Mouse (Mus musculus) olfactory bulb, adult 2 months (tissue): ENCODE measurements around the gene Tbx5. TPM values are rescaled to one million over a fixed set of nuclear protein-coding genes. Genes with fewer than 3 reads are reported as not detected.

Source experiments
- H3K27ac ChIP-seq: fragments of 200-500 bp; 2 replicates; pipeline ENCODE4 v1.5.1; 2012; ENCODE audit warnings: low read depth, low read length; ENCODE audit not compliant: insufficient read depth
- H3K4me1 ChIP-seq: fragments of 200-500 bp; 2 replicates; pipeline ENCODE4 v1.6.1; 2012; ENCODE audit warnings: low read length; ENCODE audit not compliant: control insufficient read depth, insufficient read depth
- H3K4me3 ChIP-seq: fragments of 200-500 bp; 2 replicates; pipeline ENCODE4 v1.5.1; 2012; ENCODE audit warnings: mild to moderate bottlenecking, low read depth, low read length, moderate library complexity; ENCODE audit not compliant: insufficient read depth
- CTCF ChIP-seq: fragments of 200-500 bp; IDR thresholded peaks from 2 replicates; pipeline ENCODE4 v1.5.1; 2012; ENCODE audit warnings: low read depth, mild to moderate bottlenecking, low read length, moderate library complexity; ENCODE audit not compliant: insufficient read depth
- POLR2A ChIP-seq: fragments of 200-500 bp; IDR thresholded peaks from 2 replicates; pipeline ENCODE4 v1.6.1; 2012; ENCODE audit warnings: mild to moderate bottlenecking, low read depth, low read length, moderate library complexity; ENCODE audit not compliant: insufficient read depth
- WGBS: fragments of 180-500 bp; shearing (Covaris S2); methylation state at CpG from one replicate; pipeline ENCODE4 v1.1.7; 2018; 5-methylcytosine and 5-hydroxymethylcytosine counted together
- polyA plus RNA-seq: library from polyadenylated mRNA; stranded (reverse); fragments of >200 nt; gene quantifications from 2 replicates; pipeline ENCODE4 v1.2.4, GENCODE M21; 2012; ENCODE audit warnings: low replicate concordance; ENCODE audit not compliant: missing spikeins, insufficient read depth, insufficient read length

The Tbx5 gene
- polyA plus RNA-seq, 1 experiment, result not detected

GRCm38 (mm10) chr5:119857052-119857451, 24.6 kb downstream of the Tbx5 start:
- TF ChIP-seq POLR2A (no peak), CTCF (no peak)
- no peaks in the 10 kb centered on the region for H3K4me1 ChIP-seq
- 65% methylated on average over 4 of the region's 4 CpGs for WGBS
- no peak overlapping the region for H3K27ac ChIP-seq
- H3K4me3 ChIP-seq, result no peak overlapping the region

DNA sequence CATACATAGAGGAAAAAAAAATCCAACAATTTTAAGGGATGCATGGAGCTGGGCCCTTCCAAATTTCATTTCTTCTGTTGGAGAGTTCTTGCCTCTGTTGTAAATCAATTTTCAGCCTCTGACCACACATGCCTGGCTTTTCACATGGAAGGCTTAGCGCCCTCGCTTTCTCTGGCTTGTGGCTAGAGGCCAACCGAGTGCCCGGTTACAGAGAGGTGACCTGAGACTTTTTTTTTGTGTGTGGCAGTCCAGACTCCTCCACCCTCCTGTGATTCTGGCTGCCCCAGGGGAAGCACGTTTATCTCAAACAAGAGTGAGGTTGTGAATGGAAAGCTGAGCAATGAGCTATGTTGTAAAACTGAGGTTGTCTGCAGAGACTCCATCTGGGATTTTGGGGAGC, 28.8 kb downstream of the Tbx5 start:
- peaks cover 1% of the 10 kb centered on the region for H3K4me1 ChIP-seq
- 62% methylated on average over 5 of the region's 5 CpGs for WGBS
- H3K4me3 ChIP-seq, result no peak overlapping the region
- H3K27ac ChIP-seq, result no peak overlapping the region
- TF ChIP-seq POLR2A, result no peak
- TF ChIP-seq CTCF, result no peak

GRCm38 (mm10) chr5:119862431-119862830, 30.0 kb downstream of the Tbx5 start:
- no peak overlapping the region for H3K27ac ChIP-seq
- H3K4me1 ChIP-seq, result peaks cover 11% of the 10 kb centered on the region
- no peak overlapping the region for H3K4me3 ChIP-seq
- WGBS, result 85% methylated on average over 5 of the region's 5 CpGs
- TF ChIP-seq POLR2A (no peak), CTCF (no peak)

- peak overlapping the region; percentile 22 for H3K4me3 ChIP-seq
- H3K4me1 ChIP-seq, result peaks cover 11% of the 10 kb centered on the region
- no peak overlapping the region for H3K27ac ChIP-seq
- TF ChIP-seq POLR2A (no peak), CTCF (no peak)
- WGBS, result 5% methylated on average over 31 of the region's 31 CpGs
Observed at GRCm38 (mm10) chr5:119866277-119867235, 34.1 kb downstream of the Tbx5 start.

DNA sequence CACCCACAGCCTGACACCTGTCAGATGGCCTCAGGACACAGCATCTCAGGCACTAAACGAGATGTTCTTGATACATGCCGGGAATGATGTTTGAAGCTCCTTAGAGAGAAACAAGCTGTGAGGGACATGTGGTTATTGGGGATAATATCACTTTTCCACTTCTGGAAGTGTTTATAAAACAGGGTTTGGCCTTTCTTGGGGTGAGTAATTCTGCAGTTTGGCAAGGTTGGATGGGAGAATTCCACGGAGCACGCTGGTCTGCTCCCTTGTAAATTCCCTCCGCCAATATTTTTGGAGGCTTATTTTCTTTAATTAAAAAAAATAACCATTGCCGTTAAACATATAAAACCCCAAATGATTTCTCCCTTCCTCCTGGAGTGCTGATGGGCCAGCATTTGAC, 35.5 kb downstream of the Tbx5 start:
- H3K27ac ChIP-seq, result no peak overlapping the region
- WGBS, result 94% methylated on average over 6 of the region's 6 CpGs
- TF ChIP-seq POLR2A, result no peak
- TF ChIP-seq CTCF, result no peak
- no peak overlapping the region for H3K4me3 ChIP-seq
- H3K4me1 ChIP-seq, result peaks cover 11% of the 10 kb centered on the region

DNA sequence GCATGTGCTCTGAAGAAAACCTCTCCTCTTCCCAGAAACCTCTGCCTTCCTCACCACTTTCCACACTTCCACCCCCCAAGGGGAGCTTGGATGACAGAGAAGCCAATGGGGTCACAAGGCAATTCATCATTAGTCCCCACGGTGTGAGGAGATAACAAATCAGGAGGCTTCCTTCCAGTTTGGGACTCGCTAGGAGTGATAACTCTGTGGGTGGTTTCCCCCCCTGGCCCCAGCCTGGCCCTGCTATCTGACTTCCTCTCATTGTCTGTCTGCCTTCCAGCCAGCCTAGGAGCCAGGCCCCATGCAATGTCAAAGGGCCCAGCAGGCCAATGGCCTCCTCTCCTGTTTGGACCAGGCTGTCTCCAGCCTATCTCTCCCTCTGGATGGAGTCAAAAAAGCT, 43.0 kb downstream of the Tbx5 start:
- Histone ChIP-seq H3K27ac (no peak overlapping the region), H3K4me1 (no peaks in the 10 kb centered on the region), H3K4me3 (no peak overlapping the region)
- WGBS, result 58% methylated on average over 2 of the region's 2 CpGs
- TF ChIP-seq CTCF (no peak), POLR2A (no peak)

GRCm38 (mm10) chr5:119877185-119877584, 44.7 kb downstream of the Tbx5 start:
- Histone ChIP-seq H3K27ac (no peak overlapping the region), H3K4me1 (no peaks in the 10 kb centered on the region), H3K4me3 (no peak overlapping the region)
- TF ChIP-seq CTCF, result no peak
- TF ChIP-seq POLR2A, result no peak
- WGBS, result 75% methylated on average over 6 of the region's 6 CpGs

DNA sequence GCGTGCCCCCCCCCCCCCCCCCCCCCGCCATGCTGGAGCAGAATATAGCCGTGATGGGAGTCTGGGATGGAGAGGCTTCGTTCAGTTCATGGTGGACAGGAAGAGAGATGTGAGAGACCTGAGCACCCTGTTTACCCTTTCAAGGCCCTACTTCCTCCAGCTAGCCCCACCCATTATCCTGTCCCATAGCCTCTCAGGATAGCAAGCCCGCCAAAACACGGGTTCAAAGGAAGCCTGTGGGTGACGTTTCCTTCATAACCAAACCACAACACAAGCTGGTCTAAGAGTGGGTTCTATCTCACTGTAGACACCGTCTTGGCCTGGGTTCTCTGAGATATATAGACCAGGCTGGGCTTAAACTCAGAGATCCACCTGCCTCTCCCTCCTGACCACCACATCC, 53.1 kb downstream of the Tbx5 start:
- WGBS, result 82% methylated on average over 8 of the region's 8 CpGs
- Histone ChIP-seq H3K27ac (no peak overlapping the region), H3K4me1 (no peaks in the 10 kb centered on the region), H3K4me3 (no peak overlapping the region)
- TF ChIP-seq CTCF (no peak), POLR2A (no peak)

DNA sequence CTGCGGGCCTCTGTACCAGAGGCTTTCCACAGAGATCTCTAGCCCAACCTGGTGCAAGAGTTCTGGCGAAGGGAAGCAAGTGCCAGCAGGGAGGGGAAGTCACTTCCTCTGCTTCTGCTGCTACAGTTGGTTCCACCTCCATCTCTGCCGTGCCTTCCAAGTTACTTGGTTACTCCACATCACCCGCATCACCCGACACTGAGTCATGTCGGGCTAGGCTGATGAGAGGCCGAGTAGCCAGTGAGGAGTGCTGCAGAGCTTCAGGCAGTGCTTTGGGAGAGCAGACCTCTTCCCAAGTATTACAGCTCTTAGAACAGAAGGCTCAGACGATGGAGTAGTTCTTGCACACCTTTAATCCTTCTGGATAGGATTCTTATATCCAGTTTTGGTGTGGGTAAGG, 54.9 kb downstream of the Tbx5 start:
- 71% methylated on average over 8 of the region's 8 CpGs for WGBS
- H3K27ac ChIP-seq, result no peak overlapping the region
- H3K4me3 ChIP-seq, result no peak overlapping the region
- TF ChIP-seq POLR2A (no peak), CTCF (no peak)
- no peaks in the 10 kb centered on the region for H3K4me1 ChIP-seq
